Mouse (Mus musculus): ENCODE measurements at regions not wholly inside any gene's neighbourhood (a gene's known extent, or its start where the extent isn't known, plus 50 kb on each side); places are given as distances from the start of the nearest gene placed in this dataset.

DNA sequence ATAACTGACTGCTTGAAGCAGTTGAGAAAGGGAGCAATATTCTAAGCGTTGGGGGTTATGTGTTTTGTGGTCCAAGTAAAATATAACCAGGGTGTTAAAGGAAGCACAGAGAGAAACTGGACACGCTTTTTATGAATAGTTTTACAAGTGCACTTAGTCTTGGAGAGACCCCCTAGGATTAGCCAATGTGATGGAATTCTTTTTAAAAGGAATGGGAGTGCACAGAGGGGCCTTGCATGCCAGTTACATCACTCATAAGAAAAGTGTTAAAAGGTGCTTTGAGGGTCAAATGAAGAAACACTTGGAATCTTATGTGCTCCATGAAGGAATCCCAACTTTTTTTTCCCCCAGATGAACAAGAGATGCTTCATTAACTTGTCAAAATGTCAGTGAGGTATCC is 394.4 kb downstream of the Bckdhb start:
- WGBS = 69% methylated on average over 2 of the region's 2 CpGs
- Histone ChIP-seq H3K36me3 (no peaks in the 10 kb centered on the region), H3K27me3 (ENCODE audit: low read depth, poor library complexity, severe bottlenecking) (no peaks in the 10 kb centered on the region), H3K4me1 (peaks cover 9% of the 10 kb centered on the region; the same call in 1 of the 2 replicates), H3K4me3 (no peak overlapping the region), H3K9me3 (replicated peaks) (no peaks in the 10 kb centered on the region), H3K27ac (replicated peaks) (no peak overlapping the region)
- no peak for DNase-seq (ENCODE audit: low spot score)

DNA sequence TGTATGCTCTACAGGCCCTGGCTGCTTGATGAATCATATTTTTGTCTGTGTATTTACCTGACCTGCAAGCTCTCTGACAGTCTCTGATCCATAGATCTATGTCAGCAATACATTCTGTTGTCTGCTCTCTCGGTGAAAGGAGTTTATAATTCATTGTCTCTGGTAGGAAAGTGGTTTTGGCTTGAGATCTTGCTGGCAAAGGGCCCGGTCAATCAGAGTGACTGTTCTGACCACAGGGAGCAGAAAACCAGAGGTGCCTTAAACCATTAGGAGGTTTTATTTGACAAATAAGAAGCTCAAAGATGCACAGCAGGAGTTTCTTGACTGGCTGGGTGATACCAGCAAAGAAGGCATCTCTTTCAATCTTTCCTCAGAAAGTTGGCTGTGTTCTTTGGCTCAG is 398.2 kb downstream of the Bckdhb start:
- Histone ChIP-seq H3K27ac (replicated peaks) (no peak overlapping the region), H3K4me3 (no peak overlapping the region), H3K9me3 (replicated peaks) (no peaks in the 10 kb centered on the region), H3K4me1 (peaks cover 9% of the 10 kb centered on the region; the same call in 1 of the 2 replicates), H3K27me3 (ENCODE audit: low read depth, poor library complexity, severe bottlenecking) (no peaks in the 10 kb centered on the region), H3K36me3 (no peaks in the 10 kb centered on the region)
- 72% methylated on average over 2 of the region's 2 CpGs for WGBS
- DNase-seq (ENCODE audit: low spot score) = no peak

DNA sequence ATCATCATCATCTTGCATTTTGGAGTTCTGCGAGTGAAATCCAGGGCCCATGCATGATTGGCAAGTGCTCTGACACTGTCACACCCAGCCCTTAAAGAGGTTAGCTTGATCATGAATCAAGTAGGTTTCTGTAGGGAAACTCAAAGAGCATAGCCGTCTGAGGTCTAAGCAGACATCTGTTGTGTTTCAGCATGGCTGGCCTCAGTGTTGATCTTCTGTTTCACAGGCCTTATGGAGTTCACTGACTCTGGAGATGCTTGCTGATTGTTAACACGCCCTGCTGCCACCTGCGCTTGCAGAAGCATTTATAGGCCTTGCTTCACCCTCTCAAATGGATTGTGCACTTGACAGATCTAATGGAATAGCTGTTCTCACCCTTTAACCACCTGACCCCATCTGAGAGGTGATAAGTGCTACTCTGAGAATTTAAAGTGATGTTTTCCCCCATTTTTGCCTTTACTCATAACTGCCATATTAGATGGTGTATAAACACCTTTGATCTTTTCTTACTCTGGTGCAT is 406.2 kb downstream of the Bckdhb start:
- no peak overlapping the region for H3K27ac ChIP-seq (replicated peaks)
- H3K36me3 ChIP-seq = no peaks in the 10 kb centered on the region
- no peaks in the 10 kb centered on the region for H3K9me3 ChIP-seq (replicated peaks)
- no peak overlapping the region for H3K4me3 ChIP-seq
- no peak for DNase-seq (ENCODE audit: low spot score)
- H3K4me1 ChIP-seq = no peaks in the 10 kb centered on the region
- H3K27me3 ChIP-seq (ENCODE audit: low read depth, poor library complexity, severe bottlenecking) = no peaks in the 10 kb centered on the region
- 86% methylated on average over 4 of the region's 4 CpGs for WGBS

DNA sequence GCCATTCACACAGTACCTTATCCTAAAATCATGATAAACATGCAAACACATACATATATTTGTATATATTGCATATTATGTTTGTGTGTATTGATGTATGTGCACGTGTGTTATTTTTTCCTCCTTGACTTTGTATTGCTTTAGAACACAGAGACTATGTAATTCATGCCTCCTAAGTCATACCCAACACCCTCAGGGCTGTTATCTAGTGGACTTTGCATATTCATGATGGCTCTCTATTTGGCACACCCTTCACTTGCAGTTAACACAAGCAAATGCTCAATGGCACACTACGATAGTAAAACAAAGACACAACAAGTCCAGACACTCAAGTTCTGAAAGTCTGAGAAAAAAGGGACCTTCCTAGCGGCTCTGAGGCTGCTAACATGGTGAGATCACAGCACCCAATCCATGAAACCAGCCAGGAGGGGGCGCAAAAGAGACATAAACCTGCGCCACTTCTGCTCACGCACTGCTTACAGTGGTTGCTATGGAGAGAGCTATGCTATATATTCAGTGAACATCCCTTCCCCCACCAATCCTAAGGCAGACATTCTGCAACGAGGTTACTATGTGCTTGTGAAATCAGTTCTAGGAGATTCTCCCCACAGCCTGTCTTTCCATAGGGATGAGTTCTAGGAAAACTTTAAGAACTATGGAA is 418.6 kb downstream of the Bckdhb start:
- Histone ChIP-seq H3K27ac (replicated peaks) (no peak overlapping the region), H3K4me3 (no peak overlapping the region), H3K9me3 (replicated peaks) (no peaks in the 10 kb centered on the region), H3K4me1 (peaks cover 5% of the 10 kb centered on the region; the same call in 1 of the 2 replicates), H3K27me3 (ENCODE audit: low read depth, poor library complexity, severe bottlenecking) (no peaks in the 10 kb centered on the region), H3K36me3 (no peaks in the 10 kb centered on the region)
- 20% methylated on average over 7 of the region's 7 CpGs for WGBS
- DNase-seq (ENCODE audit: low spot score) = peak; percentile 79

DNA sequence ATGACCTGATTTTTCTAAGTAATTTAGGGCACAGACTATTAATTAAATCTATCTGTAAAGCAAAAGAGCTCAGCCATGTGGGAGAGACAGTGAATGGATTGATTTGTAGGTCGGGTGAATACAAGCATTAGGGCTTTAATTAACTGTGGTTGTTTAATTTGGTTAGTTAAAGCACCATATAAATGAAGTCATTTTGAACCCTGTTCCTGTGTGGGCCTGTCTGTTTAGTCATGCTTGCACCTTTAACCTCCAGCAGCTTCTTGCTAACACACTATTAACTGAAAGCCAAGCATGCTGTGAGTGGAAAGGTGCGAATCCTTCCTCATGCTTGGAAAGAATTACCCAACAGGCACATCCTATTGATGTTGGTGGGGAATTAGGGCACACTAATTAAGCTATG is 425.3 kb downstream of the Bckdhb start:
- Histone ChIP-seq H3K36me3 (no peaks in the 10 kb centered on the region), H3K27me3 (ENCODE audit: low read depth, poor library complexity, severe bottlenecking) (no peaks in the 10 kb centered on the region), H3K27ac (replicated peaks) (no peak overlapping the region), H3K4me3 (no peak overlapping the region), H3K9me3 (replicated peaks) (no peaks in the 10 kb centered on the region), H3K4me1 (no peaks in the 10 kb centered on the region)
- DNase-seq (ENCODE audit: low spot score) = no peak
- WGBS = 38% methylated on average over 2 of the region's 2 CpGs

DNA sequence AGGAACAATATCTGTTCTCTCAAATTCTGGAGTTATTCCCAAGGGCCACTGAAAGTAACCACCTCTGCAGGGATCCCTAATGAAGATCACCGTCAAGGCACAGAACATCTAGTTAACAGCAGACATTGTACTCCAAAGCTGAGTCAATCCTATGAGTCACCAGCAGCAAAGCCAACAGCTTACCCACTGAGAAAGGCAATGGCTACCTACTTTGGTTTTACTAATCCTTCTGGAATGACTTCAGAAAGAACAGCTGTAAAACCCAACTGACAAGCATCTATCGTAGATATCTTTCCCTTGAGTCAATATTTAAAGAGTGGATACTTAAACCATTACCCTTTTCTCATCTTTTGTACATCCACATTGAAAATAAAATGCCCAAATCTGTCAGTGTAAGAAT is 429.5 kb downstream of the Bckdhb start:
- H3K4me1 ChIP-seq = no peaks in the 10 kb centered on the region
- H3K9me3 ChIP-seq (replicated peaks) = no peaks in the 10 kb centered on the region
- 71% methylated on average over 2 of the region's 2 CpGs for WGBS
- no peak overlapping the region for H3K27ac ChIP-seq (replicated peaks)
- H3K36me3 ChIP-seq = no peaks in the 10 kb centered on the region
- DNase-seq (ENCODE audit: low spot score) = no peak
- H3K4me3 ChIP-seq = no peak overlapping the region
- H3K27me3 ChIP-seq (ENCODE audit: low read depth, poor library complexity, severe bottlenecking) = no peaks in the 10 kb centered on the region

DNA sequence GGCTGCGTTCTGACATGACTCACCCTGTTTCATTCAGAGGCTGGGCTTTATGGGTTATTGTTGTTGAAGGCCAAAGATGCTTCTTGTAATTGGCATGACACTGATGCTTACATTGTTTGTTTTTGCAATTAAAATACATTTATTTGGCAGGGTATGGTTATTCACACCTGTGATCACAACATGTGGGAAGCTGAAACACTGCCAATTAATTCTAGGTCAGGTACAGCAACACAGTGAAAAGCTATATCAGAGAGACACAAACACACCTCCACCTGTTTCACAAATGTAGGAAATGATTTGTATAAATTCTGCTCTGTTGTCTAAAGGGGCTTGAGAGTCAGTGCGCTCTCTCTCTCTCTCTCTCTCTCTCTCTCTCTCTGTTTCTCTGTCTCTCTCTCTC is 431.2 kb downstream of the Bckdhb start:
- Histone ChIP-seq H3K27ac (replicated peaks) (no peak overlapping the region), H3K36me3 (no peaks in the 10 kb centered on the region), H3K4me1 (no peaks in the 10 kb centered on the region), H3K4me3 (no peak overlapping the region), H3K9me3 (replicated peaks) (no peaks in the 10 kb centered on the region), H3K27me3 (ENCODE audit: low read depth, poor library complexity, severe bottlenecking) (no peaks in the 10 kb centered on the region)
- 96% methylated on average over 2 of the region's 2 CpGs for WGBS
- DNase-seq (ENCODE audit: low spot score) = no peak

DNA sequence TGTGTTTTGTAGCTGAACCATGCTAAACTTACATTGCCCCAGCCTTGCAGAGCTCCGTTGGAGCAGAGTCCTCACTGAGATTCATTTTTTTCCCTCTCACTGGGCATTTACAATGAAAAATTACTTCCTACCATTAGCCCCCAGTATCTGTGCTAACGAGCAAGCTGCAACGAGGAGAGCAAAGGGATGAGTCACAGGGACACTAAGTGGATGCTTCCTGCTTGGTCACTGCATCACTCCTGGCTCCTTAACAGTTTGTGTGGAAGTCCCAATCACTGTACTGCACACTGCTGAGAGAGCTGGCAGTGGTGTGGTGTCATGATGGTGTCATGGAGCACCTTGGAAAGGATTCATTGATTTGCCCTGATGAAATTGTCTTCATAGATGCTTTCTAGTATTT is 434.9 kb downstream of the Bckdhb start:
- 83% methylated on average over 3 of the region's 3 CpGs for WGBS
- no peak for DNase-seq (ENCODE audit: low spot score)
- Histone ChIP-seq H3K27ac (replicated peaks) (no peak overlapping the region), H3K27me3 (ENCODE audit: low read depth, poor library complexity, severe bottlenecking) (no peaks in the 10 kb centered on the region), H3K36me3 (no peaks in the 10 kb centered on the region), H3K9me3 (replicated peaks) (no peaks in the 10 kb centered on the region), H3K4me3 (no peak overlapping the region), H3K4me1 (no peaks in the 10 kb centered on the region)

DNA sequence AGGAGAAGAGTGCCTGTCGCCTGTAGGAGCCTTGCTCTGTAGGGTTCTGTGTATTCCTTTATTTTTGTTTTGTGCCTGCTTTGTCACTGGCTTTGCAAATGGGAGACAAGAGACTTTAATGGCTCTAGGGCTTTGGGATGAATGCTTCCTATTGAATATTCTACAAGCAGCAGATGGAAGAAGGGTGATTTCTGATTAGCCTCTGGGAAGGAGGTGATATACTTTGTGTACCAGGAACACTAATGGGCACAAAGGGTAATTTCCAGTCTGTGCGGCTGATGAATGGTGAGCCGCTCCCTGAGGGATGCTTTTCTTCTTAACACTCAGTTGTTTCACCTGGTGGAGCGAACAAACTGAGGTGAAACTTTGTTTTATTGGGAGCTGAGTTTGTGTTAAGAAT is 435.5 kb downstream of the Bckdhb start:
- no peaks in the 10 kb centered on the region for H3K9me3 ChIP-seq (replicated peaks)
- H3K4me3 ChIP-seq = no peak overlapping the region
- no peak for DNase-seq (ENCODE audit: low spot score)
- H3K4me1 ChIP-seq = no peaks in the 10 kb centered on the region
- no peaks in the 10 kb centered on the region for H3K36me3 ChIP-seq
- no peaks in the 10 kb centered on the region for H3K27me3 ChIP-seq (ENCODE audit: low read depth, poor library complexity, severe bottlenecking)
- H3K27ac ChIP-seq (replicated peaks) = no peak overlapping the region
- 82% methylated on average over 4 of the region's 4 CpGs for WGBS

DNA sequence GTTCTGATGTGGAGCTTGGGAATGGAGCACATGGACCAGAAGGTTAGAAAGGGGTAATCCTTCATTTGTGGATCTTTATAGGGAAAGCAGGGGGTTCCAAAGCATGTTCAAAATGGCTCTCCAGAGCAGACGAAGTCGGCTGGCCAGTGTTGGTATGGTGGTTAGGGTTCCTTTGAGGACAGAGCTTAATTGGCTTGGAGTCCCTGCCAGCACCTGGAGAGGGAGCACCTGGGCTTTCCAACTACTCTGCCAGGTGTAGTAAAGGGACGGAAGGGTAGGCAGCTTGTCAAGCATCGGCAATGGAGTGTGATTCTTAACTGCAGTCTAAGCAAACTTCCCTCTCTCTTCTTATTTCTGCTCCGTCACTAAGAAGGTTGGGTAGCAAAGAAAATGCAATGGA is 438.5 kb downstream of the Bckdhb start:
- WGBS = 93% methylated on average over 5 of the region's 5 CpGs
- H3K27me3 ChIP-seq (ENCODE audit: low read depth, poor library complexity, severe bottlenecking) = no peaks in the 10 kb centered on the region

DNA sequence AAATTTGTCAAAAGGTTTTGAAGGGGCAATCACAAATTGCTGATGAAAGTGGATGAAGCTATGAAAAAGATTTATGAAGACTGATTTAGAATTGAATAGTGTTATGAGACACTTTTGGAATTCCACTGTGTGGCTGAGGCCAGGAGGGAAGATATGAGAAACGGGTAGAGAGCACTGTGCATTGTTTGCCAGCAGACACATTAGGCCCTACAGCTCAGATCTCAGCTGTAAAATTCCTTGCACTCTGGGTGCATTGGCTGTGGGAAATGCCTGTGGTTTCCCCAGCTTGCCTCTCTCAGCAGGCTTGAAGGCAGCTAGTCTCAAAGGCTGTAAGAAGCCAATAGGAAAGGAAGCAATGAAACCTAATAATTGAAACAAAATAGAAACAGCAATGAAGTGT is 444.3 kb downstream of the Bckdhb start:
- no peaks in the 10 kb centered on the region for H3K27me3 ChIP-seq (ENCODE audit: low read depth, poor library complexity, severe bottlenecking)
- H3K9me3 ChIP-seq (replicated peaks) = no peaks in the 10 kb centered on the region
- no peak overlapping the region for H3K27ac ChIP-seq (replicated peaks)
- 64% methylated on average over 1 of the region's 1 CpGs for WGBS
- H3K4me3 ChIP-seq = no peak overlapping the region
- H3K36me3 ChIP-seq = no peaks in the 10 kb centered on the region
- no peak for DNase-seq (ENCODE audit: low spot score)
- H3K4me1 ChIP-seq = no peaks in the 10 kb centered on the region

More for the DNA sequence above, 438.5 kb downstream of the Bckdhb start:
- Histone ChIP-seq H3K36me3 (no peaks in the 10 kb centered on the region), H3K9me3 (replicated peaks) (no peaks in the 10 kb centered on the region), H3K27ac (replicated peaks) (no peak overlapping the region), H3K4me1 (no peaks in the 10 kb centered on the region), H3K4me3 (no peak overlapping the region)
- DNase-seq (ENCODE audit: low spot score) = no peak

DNA sequence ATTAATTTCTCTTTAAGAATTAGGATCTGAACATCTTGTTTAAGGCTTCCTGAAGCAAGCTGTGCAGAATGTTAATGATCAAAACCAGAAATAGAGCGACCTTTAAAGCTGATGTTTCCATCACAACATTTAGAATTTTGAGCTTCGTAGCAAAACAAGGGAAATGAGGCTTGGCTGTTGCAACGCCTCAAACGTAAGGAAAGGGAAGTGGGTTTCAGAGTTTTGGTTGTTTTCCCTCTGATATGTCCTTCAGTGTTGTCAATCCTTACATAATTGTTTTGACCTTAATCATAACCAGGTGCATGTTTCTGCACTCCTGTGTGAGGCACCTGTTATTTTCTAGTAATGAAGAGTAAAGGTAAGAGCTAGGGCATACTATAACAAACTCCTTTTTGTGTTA is 445.3 kb downstream of the Bckdhb start:
- Histone ChIP-seq H3K4me3 (no peak overlapping the region), H3K36me3 (no peaks in the 10 kb centered on the region), H3K4me1 (no peaks in the 10 kb centered on the region), H3K9me3 (replicated peaks) (0 out of 2 replicates have a peak, but pooled peaks cover 3% of the 10 kb centered on the region), H3K27me3 (ENCODE audit: low read depth, poor library complexity, severe bottlenecking) (no peaks in the 10 kb centered on the region), H3K27ac (replicated peaks) (no peak overlapping the region)
- WGBS = 89% methylated on average over 4 of the region's 4 CpGs
- DNase-seq (ENCODE audit: low spot score) = no peak

DNA sequence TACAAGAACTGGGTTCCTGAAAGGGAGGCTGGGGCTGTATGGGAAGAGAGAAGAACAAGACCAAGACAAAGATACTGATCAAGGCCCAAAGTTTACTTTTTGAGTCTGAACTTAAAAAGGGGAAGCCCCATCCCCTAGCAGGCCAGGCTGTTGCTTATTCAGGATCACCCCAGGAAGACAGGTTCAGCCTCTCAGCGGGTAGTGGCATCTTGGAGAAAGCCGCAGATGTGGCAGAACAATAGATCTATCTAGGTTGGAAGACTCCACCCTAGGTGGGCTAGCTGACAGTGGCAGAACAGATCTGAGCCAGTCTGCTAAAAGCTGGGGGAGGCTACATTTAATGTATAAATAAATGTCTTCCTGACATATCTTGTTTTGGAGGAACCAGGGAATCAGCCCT is 450.8 kb downstream of the Bckdhb start:
- no peaks in the 10 kb centered on the region for H3K4me1 ChIP-seq
- 0 out of 2 replicates have a peak, but pooled peaks cover 3% of the 10 kb centered on the region for H3K9me3 ChIP-seq (replicated peaks)
- H3K36me3 ChIP-seq = no peaks in the 10 kb centered on the region
- no peaks in the 10 kb centered on the region for H3K27me3 ChIP-seq (ENCODE audit: low read depth, poor library complexity, severe bottlenecking)
- H3K4me3 ChIP-seq = no peak overlapping the region
- no peak overlapping the region for H3K27ac ChIP-seq (replicated peaks)
- DNase-seq (ENCODE audit: low spot score) = no peak
- WGBS = 52% methylated on average over 2 of the region's 2 CpGs

Data from midbrain, embryonic 10.5 days (tissue).